ENCODE assay signal across 8 mouse cellular contexts in the genomic region with DNA sequence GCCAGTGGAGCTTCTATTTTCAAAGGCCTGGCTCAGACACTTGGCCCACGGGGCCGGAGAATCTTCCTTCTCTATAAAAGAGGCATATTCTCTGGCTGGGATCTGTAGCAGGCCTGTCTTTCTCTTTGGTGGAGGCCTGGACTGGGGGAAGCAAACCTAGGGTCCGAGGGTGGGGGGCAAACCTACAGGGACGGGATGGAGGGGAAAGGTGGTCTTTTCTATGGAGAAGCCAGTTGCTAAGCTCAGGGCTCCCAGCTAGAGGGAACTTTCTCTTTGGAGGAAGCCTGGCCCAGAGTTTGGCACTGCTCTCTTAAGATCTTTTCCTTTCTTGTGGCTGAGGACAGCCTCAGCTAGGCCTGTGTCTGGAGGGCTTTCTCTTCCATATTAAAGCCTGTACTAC. TPM values are rescaled to one million over a fixed set of nuclear protein-coding genes. Genes with fewer than 3 reads are reported as not detected.
DNase-seq lines count a peak whose midpoint lies in the region; ATAC-seq lines count a peak whose summit lies in the region.

No protein-coding gene starts in this region.

- H3K4me2 ChIP-seq in kidney, embryonic 14.5 days (replicated peaks; ENCODE audit: low read depth, low read length) = peak overlapping the region; percentile 43
- H3K4me2 ChIP-seq in hindbrain, embryonic 13.5 days = peak overlapping the region; percentile 98
- peak overlapping the region; percentile 61 for H3K4me2 ChIP-seq in midbrain, embryonic 14.5 days (ENCODE audit: low read length)

- no peak for ATAC-seq in kidney, embryonic 14.5 days (ENCODE audit: low FRiP score, low TSS enrichment)
- ATAC-seq in hindbrain, embryonic 13.5 days (ENCODE audit: low FRiP score) = no peak
- ATAC-seq in midbrain, embryonic 14.5 days (ENCODE audit: low FRiP score, low TSS enrichment) = no peak

- 51% methylated on average over 4 of the region's 4 CpGs for WGBS in kidney, embryonic 14.5 days
- WGBS in hindbrain, embryonic 13.5 days = 48% methylated on average over 4 of the region's 4 CpGs
- 50% methylated on average over 4 of the region's 4 CpGs for WGBS in midbrain, embryonic 14.5 days

- H3K4me3 ChIP-seq in kidney, embryonic 14.5 days (ENCODE audit: low read length) = peak overlapping the region; percentile 86; the same call in 1 of the 2 replicates
- peak overlapping the region; percentile 41 for H3K4me3 ChIP-seq in brown adipose tissue, adult 24 weeks (ENCODE audit: insufficient read depth, low read depth, low read length)
- H3K4me3 ChIP-seq in hindbrain, embryonic 13.5 days = peak overlapping the region; percentile 79
- H3K4me3 ChIP-seq in midbrain, embryonic 14.5 days (replicated peaks; ENCODE audit: low read depth, low read length) = peak overlapping the region; percentile 71

- no peaks in the 10 kb centered on the region for H3K36me3 ChIP-seq in kidney, embryonic 14.5 days (ENCODE audit: control insufficient read depth, insufficient read depth, low read length)
- no peaks in the 10 kb centered on the region for H3K36me3 ChIP-seq in hindbrain, embryonic 13.5 days
- no peaks in the 10 kb centered on the region for H3K36me3 ChIP-seq in midbrain, embryonic 14.5 days (ENCODE audit: control insufficient read depth, insufficient read depth, low read length)

- no peaks in the 10 kb centered on the region for H3K27me3 ChIP-seq in kidney, embryonic 14.5 days (ENCODE audit: control insufficient read depth, insufficient read depth, low read length)
- no peaks in the 10 kb centered on the region for H3K27me3 ChIP-seq in hindbrain, embryonic 13.5 days
- no peaks in the 10 kb centered on the region for H3K27me3 ChIP-seq in midbrain, embryonic 14.5 days (ENCODE audit: control insufficient read depth, insufficient read depth, low read length)

- peak overlapping the region; percentile 42; the same call in 1 of the 2 replicates for H3K9ac ChIP-seq in kidney, embryonic 14.5 days (ENCODE audit: low read depth, low read length)
- H3K9ac ChIP-seq in hindbrain, embryonic 13.5 days = peak overlapping the region; percentile 57
- peak overlapping the region; percentile 40; the same call in 1 of the 2 replicates for H3K9ac ChIP-seq in midbrain, embryonic 14.5 days (replicated peaks; ENCODE audit: low read length)

- H3K27ac ChIP-seq in kidney, embryonic 14.5 days (ENCODE audit: low read depth, low read length) = no peak overlapping the region
- H3K27ac ChIP-seq in brown adipose tissue, adult 24 weeks (replicated peaks; ENCODE audit: low read depth, low read length) = peak overlapping the region; percentile 20; the same call in 1 of the 2 replicates
- H3K27ac ChIP-seq in hindbrain, embryonic 13.5 days = no peak overlapping the region
- H3K27ac ChIP-seq in midbrain, embryonic 14.5 days (replicated peaks; ENCODE audit: low read depth, low read length) = no peak overlapping the region; the same call in 1 of the 2 replicates

- intact Hi-C loops in left cerebral cortex, postnatal 4 days (cut with DNase I) = loop anchor here (10.0 kb wide), 1 partner anchor 278 kb away; no protein-coding TSS in a partner anchor

- peaks cover 12% of the 10 kb centered on the region for H3K4me1 ChIP-seq in kidney, embryonic 14.5 days (ENCODE audit: control insufficient read depth, insufficient read depth, low read length)
- no peaks in the 10 kb centered on the region for H3K4me1 ChIP-seq in brown adipose tissue, adult 24 weeks (ENCODE audit: control insufficient read depth, insufficient read depth, insufficient read length, low read length)
- H3K4me1 ChIP-seq in hindbrain, embryonic 13.5 days (replicated peaks) = peaks cover 27% of the 10 kb centered on the region
- H3K4me1 ChIP-seq in midbrain, embryonic 14.5 days (ENCODE audit: control insufficient read depth, insufficient read depth, low read length) = peaks cover 10% of the 10 kb centered on the region

- H3K9me3 ChIP-seq in kidney, embryonic 14.5 days (ENCODE audit: control insufficient read depth, low read length) = no peaks in the 10 kb centered on the region
- no peaks in the 10 kb centered on the region for H3K9me3 ChIP-seq in hindbrain, embryonic 13.5 days
- no peaks in the 10 kb centered on the region for H3K9me3 ChIP-seq in midbrain, embryonic 14.5 days (ENCODE audit: control insufficient read depth, low read length)

- no peak for DNase-seq in kidney, adult 18-20 months
- no peak for DNase-seq in midbrain, embryonic 14.5 days
- DNase-seq in right cerebral cortex, adult 18-20 months = no peak
- no peak for DNase-seq in layer of hippocampus, adult 18-20 months (ENCODE audit: low spot score in 2 of 2)
- DNase-seq in left cerebral cortex, postnatal 4 days = no peak

RNA-seq across cellular contexts. Expression of gene Aplf, which starts 0.7 kb away (rescaled TPM):
- 14.6 and 16.9 TPM in 2 replicates for polyA plus RNA-seq in kidney, embryonic 14.5 days (2014; fragmentation: Nextera tagmentation; extraction: Ambion mirVana)
- 1.7 and 2.6 TPM in 2 replicates for polyA plus RNA-seq in brown adipose tissue, adult 24 weeks (2012; ENCODE audit: insufficient read depth, insufficient read length, missing spikeins)
- 9.9 and 10.0 TPM in 2 replicates for polyA plus RNA-seq in hindbrain, embryonic 13.5 days (2015; fragmentation: Nextera tagmentation; extraction: Ambion mirVana)
- polyA plus RNA-seq in midbrain, embryonic 14.5 days (2014; fragmentation: Nextera tagmentation; extraction: Ambion mirVana) = 6.0 and 8.4 TPM in 2 replicates
- total RNA-seq in layer of hippocampus, adult 18-20 months (2021) = 1 to 10 TPM; 7.5 to 7.9 TPM
- total RNA-seq in left cerebral cortex, postnatal 4 days (2021) = 10 to 100 TPM; 11.6 to 12.4 TPM

RNA-seq across cellular contexts. Expression of gene Efcc1, which starts 58.0 kb away (rescaled TPM):
- polyA plus RNA-seq in kidney, embryonic 14.5 days (2014; fragmentation: Nextera tagmentation; extraction: Ambion mirVana) = 1.5 and 1.8 TPM in 2 replicates
- 0.36 TPM in 1 of 2 replicates, not detected in the other for polyA plus RNA-seq in brown adipose tissue, adult 24 weeks (2012; ENCODE audit: insufficient read depth, insufficient read length, missing spikeins)
- 5.9 and 6.2 TPM in 2 replicates for polyA plus RNA-seq in hindbrain, embryonic 13.5 days (2015; fragmentation: Nextera tagmentation; extraction: Ambion mirVana)
- polyA plus RNA-seq in midbrain, embryonic 14.5 days (2014; fragmentation: Nextera tagmentation; extraction: Ambion mirVana) = 4.1 and 5.0 TPM in 2 replicates
- 1 to 10 TPM; 3.6 to 5.2 TPM for total RNA-seq in layer of hippocampus, adult 18-20 months (2021)
- 1 to 10 TPM; 3.4 to 6.2 TPM for total RNA-seq in left cerebral cortex, postnatal 4 days (2021)

Comparison
In these comparisons a context has a peak if more than half of its experiments do, and no peak if none do; other contexts are left out.
1. H3K4me2 ChIP-seq: peak in every context shown above with its lines; median percentile 98 in hindbrain, embryonic 13.5 days; 61 in midbrain, embryonic 14.5 days; 43 in kidney, embryonic 14.5 days.